Mouse (Mus musculus) layer of hippocampus, adult 8-10 months (tissue): ENCODE results near the gene Pex3. TPM values are rescaled to one million over a fixed set of nuclear protein-coding genes. Genes with fewer than 3 reads are reported as not detected.
A peak's percentile ranks its signal among the peaks of the same experiment; 100 is the strongest.

Experiments
- DNase-seq, 2 experiments: peaks; one replicate each; pipeline ENCODE4 v3.0.0; 2022; ENCODE audit warnings: low spot score in 2 of 2
- total RNA-seq, 4 experiments: library from RNA; stranded (reverse); gene quantifications; 2 replicates each; pipeline ENCODE4 v1.2.4; 2022

The Pex3 gene
- 10 to 100 TPM; 26.3 to 34.2 (median 29.6) TPM for total RNA-seq

DNA sequence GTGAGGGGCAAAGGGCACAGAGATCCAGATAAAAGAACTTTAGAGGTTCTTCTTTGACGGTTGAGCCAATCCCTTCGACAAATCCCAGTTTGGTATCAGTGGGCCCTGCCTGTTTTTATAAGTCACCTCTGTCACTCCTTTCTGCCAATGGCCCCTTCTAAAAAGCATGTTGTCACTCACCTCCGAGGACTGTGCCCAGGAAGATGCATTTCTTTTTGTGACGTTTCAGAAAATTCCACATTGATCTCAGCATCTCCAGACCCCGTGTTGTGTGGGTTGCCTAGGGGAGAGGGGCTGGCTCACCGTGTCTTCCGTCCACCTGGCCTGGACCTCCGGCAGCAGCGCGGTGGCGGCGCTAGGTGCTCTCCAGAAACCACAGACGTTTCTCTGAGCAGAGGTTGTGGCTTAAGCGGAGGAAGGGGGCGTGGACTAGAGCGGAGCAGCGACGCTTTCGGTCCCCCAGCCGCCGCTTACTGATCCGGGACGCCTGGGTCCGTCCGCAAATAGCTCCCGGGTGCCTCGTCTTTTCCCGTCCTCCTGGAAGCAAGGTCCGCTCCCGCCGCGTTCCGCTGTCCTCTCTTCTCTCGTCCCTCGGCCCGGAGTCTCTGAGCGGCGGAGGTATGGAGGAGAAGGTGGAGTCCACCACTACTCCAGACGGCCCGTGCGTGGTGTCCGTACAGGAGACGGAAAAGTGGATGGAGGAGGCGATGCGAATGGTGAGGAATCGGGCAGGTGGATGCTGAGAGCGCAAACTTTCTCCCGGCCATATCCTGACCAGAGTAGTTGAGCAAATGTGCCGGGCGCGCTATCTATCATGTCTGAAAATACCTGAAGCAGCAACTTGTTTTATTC lies at the start of gene Pex3, which contains the start of gene Adat2:
Pex3 (minus strand) TSS at position 497 of the 852 bp plus-strand sequence.
Adat2 (plus strand) TSS at position 249 of the 852 bp plus-strand sequence.
- peak; percentile 75 to 86 for DNase-seq

DNA sequence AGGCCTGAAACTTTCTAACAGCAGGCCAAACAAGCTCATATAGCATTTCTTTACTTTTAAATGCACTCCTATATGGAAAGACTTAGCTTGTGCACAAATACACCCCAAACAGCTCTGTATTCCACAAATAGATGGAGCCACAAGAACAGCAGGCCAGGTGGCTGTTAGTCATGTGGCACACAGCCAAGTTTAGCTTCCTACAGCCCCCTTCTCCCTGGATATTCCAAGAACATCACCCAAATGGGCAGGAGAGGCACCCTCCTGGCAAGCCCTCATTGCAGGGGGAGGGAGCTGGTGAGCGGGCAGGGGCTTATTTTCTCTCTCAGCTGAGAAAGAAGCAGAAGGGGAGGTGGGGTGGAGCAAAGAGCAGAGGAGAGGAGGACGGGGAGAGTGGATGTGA lies 48.0 kb upstream of the Pex3 start:
- DNase-seq: peak; percentile 14 to 34

DNA sequence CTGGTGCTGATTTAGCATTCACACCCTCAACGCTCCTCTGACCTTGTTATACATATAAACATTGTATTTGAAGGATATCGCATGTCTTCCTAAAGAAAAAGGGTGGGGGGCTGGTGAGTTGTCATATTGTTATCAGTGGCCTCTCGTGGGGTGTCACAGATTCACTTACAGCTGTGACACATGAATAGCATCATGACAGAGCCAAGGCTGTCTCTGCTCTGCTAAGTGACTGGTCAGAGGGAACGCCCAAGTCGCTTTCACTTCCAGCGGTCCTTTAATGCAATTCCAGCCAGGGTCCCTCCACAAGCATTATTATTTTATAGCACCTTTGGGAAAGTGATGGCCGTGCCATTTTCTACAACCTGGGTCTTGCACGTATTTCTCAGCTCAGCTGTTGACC lies 44.5 kb upstream of the Pex3 start:
- no peak for DNase-seq

DNA sequence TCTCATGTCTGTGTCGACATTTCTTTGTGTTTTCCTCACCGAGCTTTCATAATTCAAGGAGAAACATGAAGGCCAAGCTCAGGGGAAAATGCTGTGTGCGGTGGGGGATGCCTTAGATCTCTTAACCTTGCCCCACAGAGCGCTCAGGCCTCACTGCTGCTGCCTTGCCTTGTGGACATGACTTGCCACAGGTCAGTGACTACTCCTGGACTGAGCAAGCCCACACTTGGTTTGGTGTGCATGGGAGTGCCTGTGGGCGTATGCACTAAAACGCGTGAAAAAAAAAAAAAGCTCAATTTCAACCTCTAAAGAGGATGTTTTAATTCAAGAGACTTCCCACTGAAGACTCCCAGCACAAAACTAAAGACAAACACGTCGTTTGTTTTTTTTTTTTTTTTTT lies 43.9 kb upstream of the Pex3 start:
- no peak for DNase-seq

DNA sequence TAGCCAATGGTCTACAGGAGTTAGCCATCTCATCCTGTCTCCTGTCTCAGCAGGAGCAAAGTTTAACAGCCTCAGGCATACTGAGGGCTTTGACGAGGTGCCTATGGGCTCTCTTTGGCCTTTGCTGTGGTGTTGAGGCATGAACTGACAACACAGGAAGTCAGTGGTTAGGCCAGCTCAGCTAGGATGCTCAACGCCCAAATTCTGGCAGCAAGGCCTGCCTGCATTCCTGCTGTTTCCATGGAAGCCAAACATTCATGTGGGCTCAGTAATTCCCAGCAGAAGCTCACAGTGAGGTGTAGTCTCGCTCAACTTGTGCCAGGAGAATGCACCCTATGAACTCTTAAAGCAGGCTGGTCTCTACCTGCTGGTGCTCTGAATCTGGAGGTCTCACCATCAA lies 43.1 kb upstream of the Pex3 start:
- peak in 1 of 2 experiments; percentile 35 for DNase-seq

DNA sequence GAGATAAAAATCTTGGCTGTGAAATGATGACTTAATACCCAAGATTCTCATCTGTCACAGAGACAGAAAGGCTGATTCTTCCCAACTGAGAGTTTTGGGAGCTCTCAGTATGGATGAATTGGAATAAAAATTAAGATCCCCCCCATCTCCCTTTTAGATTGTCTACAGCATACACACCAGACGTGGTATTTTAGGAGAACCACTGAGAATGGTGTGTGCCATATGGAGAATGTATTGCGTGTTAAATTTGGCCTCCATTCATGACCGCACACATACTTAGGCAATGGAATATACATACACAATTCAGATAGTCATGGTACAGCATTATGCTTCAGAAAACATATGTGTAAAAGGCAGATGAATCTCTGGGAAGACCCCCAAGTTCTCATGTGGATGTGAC lies 40.6 kb upstream of the Pex3 start:
- no peak for DNase-seq

DNA sequence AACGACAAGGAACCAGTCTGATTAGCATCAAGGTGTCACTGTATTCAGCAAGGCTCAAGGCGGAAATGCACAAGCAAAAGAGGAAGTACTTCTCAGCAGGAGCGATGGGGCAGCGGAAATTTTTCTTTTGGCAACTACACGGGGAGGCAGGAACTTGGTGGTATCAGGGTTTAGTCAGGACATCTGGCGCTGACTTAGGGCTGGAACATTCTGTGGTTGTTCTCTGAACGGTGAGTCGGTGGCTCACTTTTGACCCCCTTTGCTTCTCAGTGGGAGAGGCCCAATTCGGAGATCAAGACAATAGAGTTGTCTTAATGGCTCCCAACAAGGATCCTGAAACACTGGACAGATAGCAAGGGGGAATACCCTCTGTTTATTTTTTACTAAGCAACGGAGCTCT lies 39.3 kb upstream of the Pex3 start:
- DNase-seq: no peak

DNA sequence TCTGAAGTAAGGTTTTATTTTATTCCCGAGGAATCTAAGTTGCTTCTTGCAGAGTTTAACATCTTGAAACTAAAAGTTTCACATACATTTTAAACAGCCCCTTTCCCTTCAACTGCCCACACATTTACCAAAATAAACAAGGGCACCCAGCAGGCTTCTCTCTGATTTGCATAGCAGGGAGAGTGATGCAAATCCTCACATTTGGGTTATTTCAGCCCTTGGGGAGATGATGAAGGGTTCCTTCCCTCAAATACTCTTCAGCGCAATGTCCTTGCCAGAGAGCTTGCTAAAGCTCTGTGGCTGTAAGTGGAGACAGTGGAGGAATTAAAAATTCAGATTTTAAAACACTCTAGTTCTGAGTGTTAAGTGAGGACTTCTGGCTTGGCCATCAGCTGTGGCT lies 35.0 kb upstream of the Pex3 start:
- no peak for DNase-seq

DNA sequence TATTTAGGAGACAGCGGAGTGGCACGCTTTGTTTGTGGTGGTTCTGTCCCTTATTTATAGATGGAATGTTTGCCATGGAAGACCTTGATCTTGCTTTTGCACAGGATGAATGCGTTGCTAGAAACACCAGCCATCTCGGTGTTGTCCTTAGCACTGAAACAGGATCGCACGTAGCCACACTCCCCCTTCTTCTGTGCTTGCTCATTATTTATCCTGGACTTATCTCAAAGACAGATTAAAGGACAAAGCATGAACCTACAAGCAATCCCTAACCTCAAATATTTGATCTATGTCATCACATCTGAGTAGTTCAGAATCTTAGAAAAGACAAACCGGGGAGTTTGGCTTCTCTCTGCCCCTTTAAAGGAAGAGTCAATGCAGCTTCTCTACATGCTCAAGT lies 24.2 kb upstream of the Pex3 start:
- DNase-seq: no peak

DNA sequence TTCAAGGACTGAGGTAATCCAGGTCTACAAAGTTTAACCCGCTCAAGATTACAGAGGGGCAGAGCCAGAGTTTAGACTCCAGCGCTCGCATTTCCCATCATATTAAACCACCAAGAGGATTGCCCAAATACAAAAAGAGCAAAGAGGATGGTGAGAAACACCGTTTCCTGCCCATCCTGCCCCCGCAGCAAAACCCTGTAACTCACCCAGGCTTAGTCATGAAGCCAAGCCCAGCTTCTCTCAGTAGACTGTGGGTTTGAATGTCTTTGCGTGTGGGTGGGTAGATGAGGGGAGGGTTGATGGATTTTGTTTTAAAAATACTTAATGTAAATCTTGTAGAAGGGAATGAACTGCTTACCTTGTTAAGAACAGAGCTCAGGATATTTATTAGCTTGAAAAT lies 19.5 kb upstream of the Pex3 start:
- no peak for DNase-seq

DNA sequence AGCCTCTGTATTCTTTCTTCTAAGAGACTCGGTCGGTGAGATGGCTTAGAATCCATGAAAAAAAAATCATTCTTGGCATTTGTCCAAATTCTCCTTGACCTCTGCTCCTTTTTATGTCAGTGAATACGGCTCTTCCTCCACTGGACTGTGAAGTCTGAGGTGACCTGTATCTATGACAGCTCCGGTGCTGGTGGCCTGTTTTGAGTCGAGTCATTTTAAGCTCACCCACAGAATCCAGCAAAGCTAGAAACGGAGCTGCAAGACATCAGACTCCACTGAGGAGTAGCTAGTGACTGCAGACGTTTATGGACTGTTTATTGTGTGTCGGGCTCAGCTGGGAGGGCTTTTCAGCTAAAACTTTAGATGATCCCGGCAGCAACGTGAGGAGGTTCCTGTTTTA lies 19.1 kb upstream of the Pex3 start:
- DNase-seq: no peak

DNA sequence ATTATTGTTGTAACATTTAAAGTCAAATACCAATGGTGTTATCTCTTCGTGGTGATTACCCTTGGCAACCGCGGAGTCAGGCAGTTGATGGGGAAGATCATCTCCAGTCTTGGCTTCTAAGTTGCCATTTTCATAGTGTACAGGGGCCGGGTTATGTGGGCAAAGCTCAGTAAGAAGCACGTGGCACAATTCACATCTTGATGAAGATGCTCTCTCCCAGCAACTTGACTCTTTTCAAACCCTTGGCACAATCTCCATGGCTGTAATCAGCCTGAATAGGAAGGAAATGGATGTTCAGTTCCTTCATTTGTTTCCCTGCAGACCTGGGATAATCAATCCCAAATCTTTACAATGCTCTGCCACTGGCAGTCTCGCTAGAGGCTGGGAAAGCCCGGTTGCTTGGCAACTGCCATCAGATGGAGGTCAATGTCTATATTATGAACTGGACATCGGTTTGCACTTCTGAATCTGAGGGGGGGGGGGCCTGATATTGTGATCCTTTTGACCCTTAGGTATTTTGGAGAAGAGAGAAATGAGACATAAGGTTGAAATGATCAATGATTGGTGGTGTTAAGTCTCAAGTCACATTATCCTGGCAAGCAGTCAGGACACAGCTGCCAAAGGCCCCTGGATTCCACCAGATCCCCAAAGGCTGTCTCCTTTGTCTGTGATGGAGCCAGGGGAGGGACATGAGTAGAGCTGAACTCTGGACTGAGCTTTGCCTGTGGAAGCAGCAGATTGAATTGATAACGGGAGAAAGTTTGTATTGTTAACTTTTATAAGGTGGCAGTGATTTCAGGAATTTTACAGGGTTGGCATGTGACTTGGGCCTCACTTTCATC lies 18.0 kb upstream of the Pex3 start:
- DNase-seq: no peak

DNA sequence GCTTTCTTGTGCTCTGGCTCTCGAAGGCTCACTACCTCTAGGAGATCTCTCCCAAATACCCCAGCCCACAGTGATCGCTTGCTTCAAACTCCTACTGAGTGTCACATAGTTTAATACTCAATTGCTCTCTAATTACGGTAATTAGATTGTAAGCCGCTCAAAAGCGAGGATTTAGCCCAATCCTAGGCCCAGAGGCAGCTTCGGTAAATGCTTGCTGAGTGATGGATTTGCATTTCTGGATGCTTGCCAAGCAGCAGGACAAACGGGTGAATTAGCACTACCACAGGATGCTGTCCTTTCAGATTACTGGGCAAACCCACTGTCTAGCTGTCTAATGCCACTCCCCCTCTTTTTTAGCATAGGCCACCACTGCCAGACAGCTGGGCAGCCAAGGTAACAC lies 16.9 kb upstream of the Pex3 start:
- DNase-seq: no peak

DNA sequence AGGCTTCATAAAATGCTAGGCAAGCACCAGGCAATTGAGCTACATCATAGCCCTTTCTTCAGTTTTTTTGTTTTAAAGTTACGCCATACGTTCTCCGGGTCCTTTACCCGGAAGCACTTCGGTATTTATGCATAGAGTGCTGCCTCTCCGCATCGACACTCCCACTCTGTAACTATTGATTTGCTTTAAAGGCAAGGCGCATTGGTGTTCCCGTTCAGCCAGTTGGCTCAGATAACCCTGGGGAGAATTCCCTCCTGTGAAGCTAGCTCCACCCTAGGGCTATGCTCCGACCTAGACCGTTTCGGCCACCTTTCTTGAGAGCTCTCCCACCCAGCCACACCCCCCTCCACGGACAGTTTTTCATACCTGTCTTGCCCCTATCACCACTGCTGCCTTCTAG lies 13.5 kb upstream of the Pex3 start:
- DNase-seq: no peak

DNA sequence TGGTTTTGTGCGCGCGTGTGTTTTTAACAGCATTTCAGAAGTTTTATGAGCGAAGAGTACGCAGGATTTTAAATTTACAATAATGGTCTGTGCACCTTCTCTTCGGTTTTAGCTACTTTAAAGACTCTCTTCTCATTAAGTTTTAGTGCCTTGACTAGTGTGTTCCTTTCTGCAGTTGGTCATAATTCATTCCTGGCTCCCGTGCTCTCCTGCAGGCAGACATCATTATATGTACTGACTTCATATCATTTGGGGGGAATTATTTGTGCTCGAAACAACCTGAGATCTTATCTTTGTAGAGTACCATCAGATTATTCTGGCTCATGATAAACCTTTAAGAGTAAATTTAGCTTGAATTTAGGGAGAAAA lies 12.1 kb upstream of the Pex3 start:
- no peak for DNase-seq

DNA sequence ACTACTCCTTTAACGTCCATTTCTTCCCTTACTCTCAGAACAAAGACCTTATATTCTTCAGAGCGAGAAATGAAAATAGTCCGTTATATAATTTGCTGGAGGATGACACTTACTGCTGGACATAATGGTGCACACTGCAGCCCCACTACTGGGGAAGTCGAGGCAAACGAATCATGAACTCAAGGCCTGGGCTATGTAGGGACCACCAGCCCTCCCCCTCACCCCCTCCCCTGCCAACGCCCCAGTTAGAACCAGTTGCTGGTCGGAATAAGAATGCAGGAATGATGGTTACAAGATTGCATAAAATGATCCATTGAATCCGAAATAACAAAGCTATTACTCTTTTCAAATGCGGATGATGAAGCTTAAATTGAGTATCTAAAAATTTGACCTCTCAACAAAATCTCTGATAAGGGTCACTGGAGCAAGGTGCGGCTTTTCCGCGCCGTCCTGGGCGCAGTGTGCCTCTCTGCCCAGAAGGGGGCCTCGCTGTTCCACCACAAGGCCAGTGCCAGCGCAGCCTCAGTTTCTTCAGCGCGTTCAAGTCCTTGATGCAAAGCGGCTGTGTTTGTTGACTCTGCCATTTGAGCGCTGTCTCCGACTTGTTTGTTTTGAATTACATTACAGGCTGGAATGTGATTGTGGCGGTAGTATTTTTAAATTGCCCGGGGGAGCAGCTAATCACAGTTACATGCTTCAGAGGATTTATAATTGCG lies 11.6 kb upstream of the Pex3 start:
- DNase-seq: peak; percentile 36 to 78

DNA sequence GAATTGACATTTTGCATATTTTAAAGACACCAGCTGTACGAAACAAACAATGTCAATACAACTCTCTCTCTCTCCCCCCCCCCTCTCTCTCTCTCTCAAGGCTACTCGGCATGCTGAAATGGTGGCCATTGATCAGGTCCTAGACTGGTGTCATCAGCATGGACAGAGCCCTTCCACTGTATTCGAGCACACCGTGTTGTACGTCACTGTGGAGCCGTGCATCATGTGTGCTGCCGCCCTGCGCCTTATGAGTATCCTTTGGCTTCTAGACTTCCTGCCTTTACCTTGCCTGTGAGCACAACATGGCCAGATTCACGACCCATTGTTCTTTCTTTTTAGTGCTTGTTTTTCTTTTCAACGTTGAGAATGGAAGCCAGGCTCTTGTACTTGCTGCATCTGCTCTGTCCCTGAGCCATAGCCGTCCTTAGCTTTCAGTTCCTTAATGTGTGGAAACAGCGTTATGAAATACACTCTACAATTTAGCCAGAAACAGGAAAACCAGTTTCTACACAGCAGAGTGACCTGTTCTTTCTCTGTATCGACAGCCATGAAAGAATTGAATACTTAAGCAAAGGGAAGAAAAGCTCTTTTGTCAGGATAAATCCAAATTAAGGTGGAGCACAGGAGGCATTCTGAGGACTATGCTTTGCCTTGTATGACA lies 7.2 kb upstream of the Pex3 start:
- DNase-seq: no peak

DNA sequence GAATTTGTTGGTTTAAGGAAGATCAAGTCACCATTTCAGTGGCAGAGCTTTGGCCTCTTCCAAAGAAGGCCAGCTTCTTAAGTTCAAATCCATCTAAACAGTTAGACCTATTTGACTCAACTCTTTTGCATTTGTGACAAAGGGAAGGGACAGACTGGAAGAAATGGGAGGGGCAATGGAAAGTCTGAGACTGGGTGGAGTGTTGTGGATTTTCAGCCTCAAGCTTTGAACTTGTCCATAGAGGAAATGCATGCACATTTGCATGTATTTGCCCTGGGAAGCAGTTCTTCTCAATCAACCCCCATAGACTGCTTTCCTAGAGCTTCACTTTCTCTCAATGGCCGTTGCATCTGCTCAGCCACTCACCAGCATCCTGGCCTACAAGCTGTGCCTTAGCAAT lies 1.4 kb upstream of the Pex3 start:
- no peak for DNase-seq

DNA sequence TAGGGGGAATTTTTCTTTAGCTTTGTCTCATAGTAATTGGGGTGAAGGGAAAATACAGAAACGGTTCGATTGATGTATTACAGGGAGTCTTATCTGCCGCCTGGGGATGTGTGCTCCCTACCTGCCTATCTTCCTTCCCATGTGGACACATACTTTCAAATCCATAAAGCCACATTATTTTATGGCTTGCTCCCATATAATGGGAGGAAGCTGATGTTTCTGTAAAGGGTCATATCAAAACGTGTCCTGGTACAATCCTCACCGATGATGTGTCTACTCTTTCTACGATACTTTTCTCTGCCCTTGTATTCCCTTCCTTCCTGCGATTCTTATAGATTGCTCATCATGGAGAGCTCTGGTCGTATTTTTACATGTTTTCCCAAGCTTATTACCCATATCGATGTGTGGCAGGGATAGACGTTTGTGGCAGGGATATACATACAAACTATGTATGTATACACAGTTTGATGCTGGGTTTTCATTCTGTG lies 600 bp upstream of the Pex3 start:
- DNase-seq: no peak

DNA sequence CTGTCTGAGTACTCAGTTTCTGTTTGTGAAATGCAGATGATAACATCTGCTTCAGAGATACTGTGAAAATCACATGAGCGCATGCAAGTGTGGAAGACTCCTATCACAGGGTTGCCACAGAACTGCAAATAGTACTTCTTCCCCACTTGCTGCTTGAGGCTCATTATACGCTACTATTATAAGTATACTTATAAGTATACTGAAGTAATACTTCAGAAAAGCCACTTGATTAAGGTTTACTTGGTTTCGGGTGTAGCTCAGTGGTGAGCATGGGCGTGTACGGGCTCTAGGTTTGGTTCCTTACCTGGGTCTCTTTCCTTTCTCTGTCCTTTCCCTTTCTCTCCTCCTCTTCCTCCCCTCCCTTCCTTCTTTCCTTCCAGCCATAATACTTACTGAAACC lies 11.2 kb downstream of the Pex3 start:
- no peak for DNase-seq

DNA sequence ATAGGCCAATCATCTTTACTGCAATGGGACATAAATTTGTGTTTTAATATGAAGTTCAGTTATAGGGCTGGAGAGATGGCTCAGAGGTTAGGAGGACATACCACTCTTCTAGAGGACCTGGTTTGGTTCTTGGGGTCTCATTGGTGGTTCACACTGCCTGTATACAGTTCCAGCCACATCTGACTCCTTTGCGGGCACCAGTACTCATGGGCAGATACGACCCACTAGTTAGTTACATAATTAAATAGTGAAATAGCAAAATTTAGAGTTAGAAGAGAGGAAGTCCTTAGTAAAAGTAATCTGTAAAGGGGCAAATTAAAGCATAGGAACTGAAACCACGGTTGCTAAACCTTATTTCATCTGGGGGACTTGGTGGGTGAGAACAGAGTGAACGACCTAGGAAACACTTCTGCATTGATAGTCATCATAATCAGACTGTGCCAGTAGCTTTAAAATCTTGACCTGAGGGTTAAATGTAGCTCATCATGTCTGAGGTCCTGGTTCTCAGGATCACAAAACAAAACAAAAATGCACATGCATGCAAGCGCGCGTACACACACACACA lies 13.1 kb downstream of the Pex3 start:
- DNase-seq: no peak
